Mouse (Mus musculus): ENCODE results near the gene Elane.

Gene Elane

DNA sequence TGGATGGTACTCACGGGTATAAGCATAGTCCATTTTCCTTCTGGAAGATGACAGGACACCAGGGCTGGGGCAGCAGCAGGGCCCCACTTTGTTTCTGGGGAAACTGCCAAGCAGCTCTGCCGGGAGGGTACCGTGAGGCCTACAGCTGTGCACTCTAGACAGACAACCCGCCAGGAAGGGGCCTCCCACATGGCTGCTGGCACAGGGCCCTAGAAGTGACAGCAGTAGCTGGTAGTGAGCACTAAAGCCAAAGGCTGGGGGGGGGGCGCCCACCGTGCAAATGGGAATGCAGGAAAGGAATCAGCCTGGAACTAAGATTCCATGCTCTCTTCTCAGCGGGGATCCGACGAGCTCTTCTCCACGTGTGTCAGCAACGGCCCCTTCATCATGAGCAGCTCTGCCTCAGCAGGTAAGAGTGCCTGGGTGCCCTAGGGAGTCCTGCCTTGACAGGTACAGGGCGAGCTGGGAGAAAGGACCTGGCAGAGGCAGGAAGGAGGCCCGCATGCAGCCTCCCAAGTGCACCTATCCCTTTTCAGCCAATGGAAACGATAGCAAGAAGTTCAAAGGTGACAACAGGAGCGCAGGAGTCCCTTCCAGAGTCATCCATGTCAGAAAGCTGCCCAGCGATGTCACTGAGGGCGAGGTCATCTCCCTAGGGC is 27.5 kb upstream of the Elane start:
- DNase-seq: peak in 1 of 2 experiments; percentile 63

DNA sequence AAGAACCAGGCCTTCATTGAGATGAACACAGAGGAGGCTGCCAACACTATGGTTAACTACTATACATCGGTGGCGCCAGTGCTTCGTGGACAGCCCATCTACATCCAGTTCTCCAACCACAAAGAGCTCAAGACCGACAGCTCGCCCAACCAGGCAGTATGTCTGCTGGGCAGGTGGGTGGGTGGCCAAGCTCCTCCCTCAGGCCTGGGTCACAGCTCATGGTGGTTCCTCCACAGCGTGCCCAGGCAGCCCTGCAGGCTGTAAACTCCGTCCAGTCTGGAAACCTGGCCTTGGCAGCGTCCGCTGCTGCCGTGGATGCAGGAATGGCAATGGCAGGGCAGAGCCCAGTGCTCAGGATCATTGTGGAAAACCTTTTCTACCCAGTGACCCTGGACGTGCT is 26.9 kb upstream of the Elane start:
- no peak for DNase-seq

DNA sequence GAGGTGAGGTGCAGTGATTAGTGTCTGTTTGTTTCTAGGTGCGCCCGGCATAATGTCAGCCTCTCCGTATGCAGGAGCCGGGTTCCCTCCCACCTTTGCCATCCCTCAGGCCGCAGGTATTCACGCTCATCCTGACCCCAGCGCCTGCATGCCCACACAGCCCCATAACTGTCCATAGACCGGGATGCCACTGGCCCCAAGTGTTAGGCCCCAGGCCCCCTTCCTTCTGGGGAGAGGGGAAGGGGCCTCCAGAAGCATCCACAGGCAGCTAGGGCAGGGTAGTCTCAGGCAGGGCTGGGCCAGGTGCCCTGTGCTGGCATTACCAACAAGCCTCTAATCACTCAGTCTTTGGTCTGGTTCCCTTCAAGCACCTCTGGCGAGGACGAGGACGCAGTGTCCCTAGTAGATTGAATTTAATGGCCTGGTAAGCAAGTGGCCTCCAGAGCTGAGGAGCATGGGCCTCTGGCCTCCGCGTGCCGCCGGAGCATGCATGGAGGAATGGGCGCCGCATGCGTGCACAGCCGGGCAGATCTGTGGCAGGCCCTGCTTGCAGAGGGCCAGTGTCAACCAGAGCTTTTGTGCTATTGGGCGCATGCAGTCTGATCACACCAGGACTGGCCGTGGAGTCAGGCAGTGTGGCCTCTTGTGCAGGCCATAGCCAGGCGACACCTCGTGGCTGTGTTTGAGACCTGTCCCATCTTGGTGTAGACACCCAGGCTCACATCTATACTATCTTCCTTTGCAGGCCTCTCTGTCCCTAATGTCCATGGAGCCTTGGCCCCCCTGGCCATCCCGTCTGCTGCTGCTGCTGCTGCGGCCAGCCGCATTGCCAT is 25.8 kb upstream of the Elane start:
- no peak for DNase-seq

DNA sequence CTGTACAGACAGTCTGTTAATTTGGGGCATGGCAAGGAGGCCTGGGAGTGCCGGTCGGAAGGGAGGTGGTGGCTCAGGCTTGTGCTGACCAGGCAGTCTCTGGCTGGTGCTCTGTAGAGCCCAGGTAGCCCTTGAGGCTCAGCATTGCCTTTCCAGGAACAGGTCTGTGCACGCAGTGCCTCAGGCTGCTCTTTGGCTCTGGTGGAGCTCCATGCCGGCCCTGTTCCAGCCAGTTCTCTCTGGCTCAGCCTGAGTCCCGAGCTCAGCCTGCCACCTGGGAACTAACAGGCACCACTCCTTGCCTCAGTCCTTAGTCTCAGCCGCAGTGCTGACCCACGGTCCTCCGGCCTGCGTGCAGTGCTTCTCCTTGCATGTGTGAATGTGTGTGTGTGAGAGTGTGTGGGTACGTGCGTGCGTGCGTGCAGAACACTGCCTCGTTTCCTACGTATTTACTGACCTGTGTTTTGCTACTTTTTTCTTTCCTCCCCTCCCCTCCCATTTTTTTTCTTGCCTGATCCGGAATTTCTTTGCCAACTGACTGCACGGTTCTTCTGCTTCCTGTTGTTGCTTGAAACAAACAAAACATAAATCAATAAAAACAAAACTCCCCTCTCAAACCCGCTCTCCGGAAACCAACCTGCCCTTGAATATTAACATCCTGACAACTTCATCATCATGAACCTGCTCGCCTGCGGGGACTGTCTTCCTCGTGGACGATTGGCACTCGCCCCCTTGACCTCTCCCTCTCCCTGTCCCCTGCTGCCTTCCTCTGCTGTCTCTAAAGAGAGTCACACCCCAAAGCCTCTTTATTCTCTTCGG is 24.6 kb upstream of the Elane start:
- no peak for DNase-seq

DNA sequence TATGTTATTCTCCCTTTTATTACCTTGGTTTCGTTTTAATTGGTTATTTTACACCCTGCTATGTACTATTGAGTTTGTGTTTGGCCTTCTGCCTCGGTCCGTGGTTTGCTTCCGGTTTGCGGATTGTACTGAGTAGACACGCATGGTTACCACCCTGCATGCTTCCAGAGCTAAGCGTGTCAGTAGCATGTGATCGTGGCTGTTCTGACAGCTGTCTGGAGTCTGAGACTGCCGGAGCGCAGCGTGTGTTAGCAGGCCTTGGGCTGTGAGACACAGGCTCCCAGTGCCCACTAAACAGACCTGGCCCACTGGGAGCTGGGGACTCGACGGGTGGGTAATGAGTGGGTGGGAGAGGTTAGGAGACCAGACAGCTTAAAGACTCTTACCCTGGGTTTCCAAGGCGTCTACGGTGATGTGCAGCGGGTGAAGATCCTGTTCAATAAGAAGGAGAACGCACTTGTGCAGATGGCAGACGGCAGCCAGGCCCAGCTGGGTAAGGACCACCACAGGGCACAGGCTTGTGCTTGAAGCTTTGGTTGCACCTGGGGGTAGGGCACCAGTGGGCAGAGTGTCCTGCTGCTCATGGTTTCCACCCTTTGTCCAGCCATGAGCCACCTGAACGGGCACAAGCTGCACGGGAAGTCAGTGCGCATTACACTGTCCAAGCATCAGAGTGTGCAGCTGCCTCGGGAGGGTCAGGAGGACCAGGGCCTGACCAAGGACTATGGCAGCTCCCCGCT is 23.8 kb upstream of the Elane start:
- no peak for DNase-seq

DNA sequence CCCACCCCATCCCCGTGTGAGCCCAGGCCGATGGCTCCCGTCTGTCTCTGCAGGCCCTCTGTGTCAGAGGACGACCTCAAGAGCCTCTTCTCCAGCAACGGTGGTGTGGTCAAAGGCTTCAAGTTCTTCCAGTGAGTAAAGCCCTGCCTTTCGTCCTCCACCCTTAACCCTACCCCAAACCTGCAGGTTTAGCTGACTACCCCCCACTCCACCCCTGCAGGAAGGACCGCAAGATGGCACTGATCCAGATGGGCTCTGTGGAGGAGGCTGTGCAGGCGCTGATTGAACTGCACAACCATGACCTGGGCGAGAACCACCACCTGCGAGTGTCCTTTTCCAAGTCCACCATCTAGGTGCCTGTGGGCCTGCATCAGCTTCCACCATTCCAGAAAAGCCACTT is 23.1 kb upstream of the Elane start:
- DNase-seq: no peak

DNA sequence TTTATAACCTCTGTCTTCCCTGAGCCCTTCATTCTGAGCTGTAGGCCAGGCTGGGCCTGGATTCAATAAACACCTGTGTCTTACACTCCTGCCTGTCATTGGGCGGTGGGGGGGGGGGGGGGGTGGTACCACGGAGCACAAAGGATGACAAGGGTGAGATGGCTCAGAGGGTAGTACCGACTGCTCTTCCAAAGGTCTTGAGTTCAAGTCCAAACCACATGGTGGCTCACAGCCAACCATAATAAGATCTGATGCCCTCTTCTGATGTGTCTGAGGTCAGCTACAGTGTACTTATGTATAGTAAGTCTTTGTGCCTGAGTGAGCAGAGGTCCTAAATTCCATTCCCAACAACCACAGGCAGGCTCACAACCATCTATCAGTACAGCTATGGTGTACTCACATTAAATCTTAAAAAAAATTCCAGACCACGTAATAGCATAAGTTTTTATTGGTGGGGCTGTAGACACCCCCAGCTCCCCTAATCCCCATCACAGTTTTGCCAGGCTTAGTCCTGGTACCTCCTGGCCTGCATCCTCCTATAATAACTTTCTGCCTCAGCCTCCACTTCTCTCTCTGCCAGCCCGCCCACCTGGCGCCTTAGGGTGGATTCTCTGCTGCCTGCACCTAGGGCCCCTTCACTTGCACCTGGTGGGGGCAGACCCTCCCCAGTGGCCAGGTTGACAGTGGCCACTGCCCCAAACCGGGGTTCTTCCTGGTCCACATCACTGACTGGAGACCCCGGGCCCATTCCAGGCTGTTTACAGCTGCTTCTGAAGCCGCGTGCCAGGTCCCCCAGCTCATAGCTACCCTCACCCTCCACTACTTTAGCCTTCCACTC is 21.5 kb upstream of the Elane start:
- DNase-seq: no peak

DNA sequence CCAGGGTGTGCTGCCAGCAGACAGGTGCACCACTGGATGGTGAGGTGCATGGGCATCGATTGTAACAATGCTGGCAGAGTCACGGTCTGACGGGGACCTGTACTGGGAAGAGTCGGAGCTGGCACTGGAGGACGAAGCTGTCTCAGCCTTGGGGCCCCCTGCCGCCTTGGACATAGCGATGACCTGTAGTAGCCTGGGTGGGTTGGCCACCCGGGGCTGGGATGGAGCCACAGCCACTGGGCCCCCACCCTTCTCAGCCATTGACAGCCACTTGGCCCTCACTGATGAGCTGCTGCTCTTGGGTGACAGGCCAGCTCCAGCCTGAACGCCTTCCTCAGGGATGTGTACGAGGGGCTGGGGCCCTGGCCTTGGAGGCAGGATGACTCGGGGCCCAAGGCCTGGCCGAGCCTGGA is 20.9 kb upstream of the Elane start:
- DNase-seq: no peak

DNA sequence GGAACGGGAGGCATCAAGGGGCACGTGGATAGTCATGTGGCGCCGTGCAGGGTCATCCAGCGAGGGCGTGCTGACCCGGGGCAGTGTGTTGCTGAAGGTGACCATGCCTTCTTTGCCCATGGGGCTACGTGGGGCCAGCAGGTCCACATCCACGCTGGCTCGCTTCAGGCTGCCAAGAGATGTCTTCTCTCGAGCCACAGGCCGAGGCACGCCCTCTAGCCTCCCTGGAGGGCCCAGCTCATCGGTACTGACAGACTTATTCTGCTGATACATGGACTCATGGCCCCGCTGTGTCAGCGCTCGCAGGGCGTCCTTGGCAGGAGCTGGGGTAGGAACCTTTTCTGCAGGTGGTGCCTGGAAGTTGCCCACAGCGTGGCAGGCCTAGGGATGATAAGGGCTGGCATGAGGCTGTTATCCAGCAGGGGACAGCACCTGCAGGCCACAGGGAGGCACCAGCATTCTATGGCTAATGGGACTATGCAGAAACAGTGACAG is 20.2 kb upstream of the Elane start:
- DNase-seq: no peak

DNA sequence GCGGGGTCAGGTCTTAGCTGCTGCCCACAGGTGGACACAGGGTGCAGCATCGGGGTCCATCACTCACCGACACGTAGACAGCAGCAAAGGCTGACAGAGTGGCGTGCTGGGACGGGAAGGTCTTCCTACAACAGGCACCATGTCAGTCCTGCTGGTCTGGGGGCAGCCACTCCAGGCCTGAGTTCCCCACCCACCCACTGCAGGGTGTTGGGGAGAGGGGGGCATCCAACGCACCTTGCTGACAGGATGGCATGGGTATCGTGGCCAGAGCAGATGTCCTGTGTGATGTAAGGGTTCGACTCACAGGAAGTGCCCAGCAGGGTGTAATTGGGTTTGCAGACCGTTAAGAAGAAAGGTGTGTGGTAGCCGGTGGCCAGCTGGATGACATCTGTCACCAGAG is 19.4 kb upstream of the Elane start:
- no peak for DNase-seq

DNA sequence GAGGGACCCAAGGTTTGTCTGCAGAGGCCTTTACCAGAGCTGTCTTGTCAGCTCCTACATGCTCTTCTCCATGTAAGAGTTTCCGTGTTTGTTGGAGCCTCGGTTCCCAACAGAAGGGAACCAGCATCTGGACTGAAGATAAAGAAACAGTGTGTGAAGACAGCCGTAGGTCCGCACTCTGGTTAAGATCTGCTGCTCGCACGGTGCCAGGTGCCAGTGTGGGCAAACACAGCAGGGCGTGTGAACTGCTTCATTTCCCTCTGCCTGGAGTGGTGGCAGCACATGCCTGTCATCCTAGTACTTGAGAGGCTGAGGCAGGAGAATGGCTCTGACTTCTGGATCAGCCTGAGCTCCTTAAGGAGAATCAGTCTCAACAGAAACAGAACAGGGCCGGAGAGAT is 14.2 kb upstream of the Elane start:
- DNase-seq: no peak

DNA sequence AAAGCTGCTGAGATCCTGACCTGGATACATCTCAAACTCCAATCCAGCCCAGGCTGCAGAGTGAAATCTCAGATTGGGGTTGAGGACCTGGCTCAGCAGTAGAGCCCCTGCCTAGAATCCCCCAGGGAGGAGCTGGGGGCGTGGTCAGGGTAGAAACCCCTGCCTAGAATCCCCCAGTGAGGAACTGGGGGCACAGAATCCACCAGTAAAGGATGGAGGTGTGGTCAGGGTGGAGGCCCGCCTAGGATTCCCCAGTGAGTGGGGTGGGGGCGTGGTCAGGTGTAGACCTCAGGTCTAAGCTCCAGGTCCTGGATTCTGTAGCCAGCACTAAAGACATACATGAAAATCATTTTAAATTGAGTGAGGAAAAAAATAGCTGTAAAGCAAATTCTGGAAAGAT is 13.2 kb upstream of the Elane start:
- DNase-seq: no peak

DNA sequence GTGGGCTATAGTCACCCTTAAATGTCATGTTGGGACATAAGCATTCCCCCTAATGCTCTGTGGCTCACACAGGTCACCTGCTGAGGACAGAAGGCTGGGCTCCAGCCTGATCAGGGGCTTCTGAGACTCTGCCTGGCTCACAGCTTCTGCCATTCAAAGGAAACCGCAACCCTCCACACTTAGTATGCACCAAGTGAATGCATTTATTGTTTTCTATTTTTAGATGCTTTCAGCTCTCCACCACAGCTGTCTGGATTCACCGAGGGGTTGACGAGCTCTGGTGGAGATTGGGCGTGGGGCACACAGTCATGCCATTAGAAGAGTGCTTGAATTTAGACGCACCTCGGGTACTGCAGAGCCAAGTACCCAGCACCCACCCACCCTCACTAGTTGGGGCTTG is 12.7 kb upstream of the Elane start:
- DNase-seq: no peak

DNA sequence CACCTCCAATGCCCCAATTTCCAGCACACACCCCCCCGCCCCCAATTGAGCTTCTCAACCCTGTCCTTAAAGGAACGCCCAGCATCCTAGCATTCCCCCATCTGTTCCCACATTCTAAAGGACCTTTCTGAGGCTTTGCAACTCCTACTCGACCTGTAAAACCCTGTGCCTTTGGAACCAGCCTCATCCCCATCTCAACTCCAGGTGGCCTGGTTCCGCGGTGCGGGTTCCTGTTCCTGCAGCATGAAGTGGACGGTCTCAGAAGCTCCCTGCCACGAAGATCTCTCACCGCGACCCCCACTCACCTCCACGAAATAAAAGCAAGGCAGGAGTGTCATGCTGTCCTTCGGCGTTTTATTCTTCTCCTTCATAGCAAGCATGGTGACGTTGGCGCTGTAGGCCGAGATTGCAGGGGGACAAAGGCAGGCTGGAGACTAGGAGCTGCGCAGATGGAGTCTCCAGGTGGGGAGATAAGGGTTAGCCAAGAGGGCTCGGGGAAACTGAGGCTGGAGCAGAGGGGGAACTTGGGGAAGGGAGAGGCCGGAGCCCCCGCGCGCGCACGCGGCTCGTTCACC is 12.2 kb upstream of the Elane start:
- no peak for DNase-seq

DNA sequence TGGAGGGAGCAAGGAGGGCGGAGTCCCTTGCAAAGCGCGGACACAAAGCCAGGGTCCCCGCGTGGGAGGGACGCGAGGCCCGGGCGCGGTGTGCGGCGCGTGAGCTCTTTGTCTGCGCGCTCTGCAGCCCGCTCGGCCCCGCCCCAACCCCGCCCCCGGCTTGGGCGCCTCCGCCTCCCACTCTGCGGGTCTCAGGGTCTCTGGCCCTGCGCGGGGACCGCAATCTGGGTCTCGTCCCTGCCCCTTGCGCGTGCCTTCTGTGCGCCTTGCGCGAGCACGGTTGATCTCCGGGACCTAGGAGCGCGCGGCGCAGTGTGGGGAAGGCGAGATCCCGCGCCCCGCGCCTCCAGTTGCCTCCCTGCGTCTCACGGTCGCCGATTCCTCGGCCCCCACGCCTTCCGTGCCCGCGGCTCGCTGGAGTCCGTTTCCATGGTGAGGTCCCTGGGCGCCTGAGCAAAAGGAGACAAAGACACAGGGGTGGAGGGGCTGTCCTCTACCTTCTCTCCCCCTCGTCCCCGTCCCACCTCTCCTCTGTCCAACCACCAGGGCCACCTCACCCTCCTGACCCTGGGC is 11.7 kb upstream of the Elane start, which contains the start of the genes Prtn3 and Plppr3:
TSS of gene Prtn3 (plus strand) at position 187 of the 573 bp plus-strand sequence.
TSS of gene Plppr3 (minus strand) at position 345 of the 573 bp plus-strand sequence.
- DNase-seq: no peak

DNA sequence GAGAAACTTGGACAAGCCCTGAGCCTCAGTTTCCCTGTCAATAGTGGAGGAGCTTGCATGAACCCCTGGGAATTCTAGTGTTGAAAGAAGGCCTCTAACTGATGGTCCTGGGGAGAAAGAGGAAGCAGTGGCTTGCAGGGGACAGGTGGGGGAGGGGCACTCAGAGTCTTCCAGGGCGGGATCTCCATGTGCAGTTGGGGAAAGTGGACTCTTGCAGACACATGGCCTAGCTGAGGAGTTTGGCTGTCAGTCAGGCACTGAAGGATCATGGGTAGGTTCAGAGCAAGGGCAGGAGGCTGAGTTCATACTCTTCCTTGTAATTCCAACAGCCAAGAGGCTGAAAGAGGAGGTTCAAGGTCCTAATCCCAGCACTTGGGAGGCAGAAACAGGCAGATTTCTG is 8.9 kb upstream of the Elane start:
- DNase-seq: no peak

DNA sequence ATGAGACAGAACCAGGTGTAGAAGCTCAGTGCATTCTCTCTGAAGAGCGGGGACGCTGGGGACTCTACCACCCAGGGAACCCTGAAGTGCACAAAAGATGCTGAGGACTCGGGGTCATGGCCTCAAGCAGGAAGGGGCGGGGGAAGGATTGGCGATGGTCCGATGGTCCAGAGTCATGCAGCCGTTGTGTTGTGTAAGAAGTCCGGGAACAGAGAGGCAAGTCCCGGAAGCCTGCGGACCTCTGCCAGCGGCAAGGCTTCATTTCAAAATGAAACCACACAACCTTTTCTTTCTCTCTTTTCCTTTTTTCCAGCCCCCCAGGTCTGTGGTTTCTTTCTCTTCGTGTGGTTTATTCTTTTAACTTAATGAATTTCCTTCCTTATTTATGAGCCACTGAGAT is 8.3 kb upstream of the Elane start:
- DNase-seq: peak; percentile 72 to 74

DNA sequence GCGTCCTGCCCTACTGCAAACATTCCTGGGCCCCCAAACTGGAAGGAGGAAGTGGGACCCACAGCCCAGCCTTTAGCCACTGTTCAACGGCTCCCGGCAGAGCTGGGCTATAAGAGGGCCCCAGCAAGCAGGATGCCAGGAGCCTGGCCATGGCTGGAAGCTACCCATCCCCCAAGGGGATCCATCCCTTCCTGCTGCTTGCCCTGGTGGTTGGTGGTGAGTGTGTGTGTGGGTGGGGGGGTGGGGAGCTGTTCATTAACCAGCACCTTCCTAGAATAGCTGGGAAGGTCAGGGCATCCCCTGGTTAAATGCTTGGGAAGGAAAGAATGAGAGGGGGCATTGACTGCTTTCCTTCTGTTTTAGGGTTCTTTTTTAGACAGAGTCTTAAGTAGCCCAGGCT is 6.5 kb upstream of the Elane start:
- no peak for DNase-seq

DNA sequence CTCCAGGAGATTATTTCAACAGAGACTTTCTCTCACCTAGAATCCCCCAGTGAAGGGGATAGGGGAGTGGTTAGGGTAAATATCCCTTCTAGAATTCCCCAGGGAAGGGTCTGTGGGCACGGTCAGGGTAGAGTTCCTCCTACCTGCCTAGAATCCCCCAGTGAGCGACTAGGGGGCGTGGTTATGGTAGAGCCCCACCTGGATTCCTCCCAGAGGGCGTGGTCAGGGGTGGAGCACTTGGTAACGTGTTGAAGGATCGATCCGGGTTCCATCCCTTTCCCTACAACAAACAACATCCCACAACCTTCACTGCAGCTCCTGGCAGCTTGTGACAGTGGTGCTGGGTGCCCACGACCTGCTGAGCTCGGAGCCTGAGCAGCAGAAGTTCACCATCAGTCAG is 5.3 kb upstream of the Elane start:
- DNase-seq: no peak

DNA sequence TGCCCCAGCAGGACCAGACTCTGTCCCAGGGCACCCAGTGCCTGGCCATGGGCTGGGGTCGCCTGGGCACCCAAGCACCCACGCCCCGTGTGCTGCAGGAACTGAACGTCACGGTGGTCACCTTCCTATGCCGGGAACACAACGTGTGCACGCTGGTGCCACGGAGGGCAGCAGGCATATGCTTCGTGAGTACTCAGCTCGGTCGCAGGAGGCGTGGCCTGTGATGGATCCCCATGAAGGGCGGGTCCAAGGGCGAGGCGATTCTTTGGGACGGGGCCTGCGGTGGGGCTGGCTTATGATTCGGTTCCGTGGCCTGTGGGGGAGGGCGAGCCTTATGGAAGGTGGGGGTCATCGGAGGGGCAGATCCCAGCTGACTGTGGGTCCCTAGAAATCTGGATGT is 4.1 kb upstream of the Elane start:
- no peak for DNase-seq

Data from lung, adult 18-20 months (tissue).